8 mouse cellular contexts compared by ENCODE assay signal in genomic region chr12:3892240-3893059, GRCm38 (mm10).
DNase-seq lines count a peak whose midpoint lies in the region; ATAC-seq and TF ChIP-seq lines count a peak whose summit lies in the region.

No protein-coding gene starts in this region.

- peak; percentile 44 for DNase-seq in lung, embryonic 14.5 days
- DNase-seq in lung, postnatal 4 days, result no peak
- DNase-seq in kidney, postnatal 0 days (ENCODE audit: low spot score), result peak; percentile 35
- no peak for DNase-seq in left cerebral cortex, postnatal 14 days (ENCODE audit: low spot score in 2 of 2)
- no peak for DNase-seq in right cerebral cortex, adult 2 months (ENCODE audit: low spot score in 2 of 2)
- DNase-seq in layer of hippocampus, postnatal 25 days (ENCODE audit: extremely low spot score in 1 of 2, low spot score in 1 of 2), result no peak

- WGBS in lung, embryonic 14.5 days, result 2% methylated on average over 15 of the region's 15 CpGs
- WGBS in embryonic facial prominence, embryonic 13.5 days, result 4% methylated on average over 15 of the region's 15 CpGs
- WGBS in kidney, postnatal 0 days, result 13% methylated on average over 15 of the region's 15 CpGs
- WGBS in midbrain, embryonic 16.5 days, result 7% methylated on average over 15 of the region's 15 CpGs

- H3K9ac ChIP-seq in lung, embryonic 14.5 days, result peak overlapping the region; percentile 67
- peak overlapping the region; percentile 85 for H3K9ac ChIP-seq in embryonic facial prominence, embryonic 13.5 days
- peak overlapping the region; percentile 67; the same call in 1 of the 2 replicates for H3K9ac ChIP-seq in kidney, postnatal 0 days (ENCODE audit: low read depth, low read length)
- peak overlapping the region; percentile 54 for H3K9ac ChIP-seq in midbrain, embryonic 16.5 days (ENCODE audit: low read depth, low read length)

- intact Hi-C loops in left cerebral cortex, postnatal 14 days (cut with DNase I), result no loop called here

- no peaks in the 10 kb centered on the region for H3K27me3 ChIP-seq in lung, embryonic 14.5 days (ENCODE audit: insufficient read depth, low read length)
- no peaks in the 10 kb centered on the region for H3K27me3 ChIP-seq in embryonic facial prominence, embryonic 13.5 days
- no peaks in the 10 kb centered on the region for H3K27me3 ChIP-seq in kidney, postnatal 0 days (ENCODE audit: insufficient read depth, low read length)
- no peaks in the 10 kb centered on the region for H3K27me3 ChIP-seq in midbrain, embryonic 16.5 days (ENCODE audit: control insufficient read depth, insufficient read depth, low read depth, low read length)

- peak overlapping the region; percentile 49 for H3K4me3 ChIP-seq in lung, embryonic 14.5 days (ENCODE audit: low read depth, low read length)
- peak overlapping the region; percentile 57 for H3K4me3 ChIP-seq in embryonic facial prominence, embryonic 13.5 days
- H3K4me3 ChIP-seq in kidney, postnatal 0 days (replicated peaks; ENCODE audit: low read depth, low read length), result peak overlapping the region; percentile 52
- H3K4me3 ChIP-seq in midbrain, embryonic 16.5 days (ENCODE audit: low read depth, low read length), result peak overlapping the region; percentile 40

- H3K4me2 ChIP-seq in lung, embryonic 14.5 days, result peak overlapping the region; percentile 86
- peak overlapping the region; percentile 83 for H3K4me2 ChIP-seq in embryonic facial prominence, embryonic 13.5 days
- H3K4me2 ChIP-seq in kidney, postnatal 0 days (ENCODE audit: low read length), result peak overlapping the region; percentile 87
- peak overlapping the region; percentile 69 for H3K4me2 ChIP-seq in midbrain, embryonic 16.5 days (ENCODE audit: low read length)

- TF ChIP-seq CTCF in lung, embryonic 14.5 days (IDR thresholded peaks at IDR 0.05; ENCODE audit: low read depth), result no peak
- TF ChIP-seq CTCF in kidney, postnatal 0 days (IDR thresholded peaks at IDR 0.05; ENCODE audit: low read depth), result no peak

- H3K9me3 ChIP-seq in lung, embryonic 14.5 days (ENCODE audit: low read depth, low read length), result no peaks in the 10 kb centered on the region
- H3K9me3 ChIP-seq in embryonic facial prominence, embryonic 13.5 days, result no peaks in the 10 kb centered on the region
- no peaks in the 10 kb centered on the region for H3K9me3 ChIP-seq in kidney, postnatal 0 days (replicated peaks; ENCODE audit: low read length)
- no peaks in the 10 kb centered on the region for H3K9me3 ChIP-seq in midbrain, embryonic 16.5 days (replicated peaks; ENCODE audit: control insufficient read depth, low read length, poor library complexity, severe bottlenecking)

- peak; percentile 30 for ATAC-seq in lung, embryonic 14.5 days (ENCODE audit: insufficient read depth)
- ATAC-seq in embryonic facial prominence, embryonic 13.5 days (ENCODE audit: insufficient number of reproducible peaks, insufficient read depth, low FRiP score, low TSS enrichment, low read depth), result peak; percentile 13; the same call in 1 of the 2 replicates
- 0 out of 2 replicates have a peak, but pooled peaks have one; percentile 11 for ATAC-seq in kidney, postnatal 0 days (replicated peaks; ENCODE audit: low FRiP score, low read depth)
- ATAC-seq in midbrain, embryonic 16.5 days, result peak; percentile 19; the same call in 1 of the 2 replicates

- H3K36me3 ChIP-seq in lung, embryonic 14.5 days (ENCODE audit: insufficient read depth), result peaks cover 47% of the 10 kb centered on the region
- peaks cover 59% of the 10 kb centered on the region for H3K36me3 ChIP-seq in embryonic facial prominence, embryonic 13.5 days
- H3K36me3 ChIP-seq in kidney, postnatal 0 days (ENCODE audit: insufficient read depth, low read length), result peaks cover 31% of the 10 kb centered on the region
- H3K36me3 ChIP-seq in midbrain, embryonic 16.5 days (ENCODE audit: control insufficient read depth, insufficient read depth, low read length), result peaks cover 22% of the 10 kb centered on the region

- peak overlapping the region; percentile 96 for H3K27ac ChIP-seq in lung, embryonic 14.5 days (ENCODE audit: low read depth)
- H3K27ac ChIP-seq in embryonic facial prominence, embryonic 13.5 days, result peak overlapping the region; percentile 96
- H3K27ac ChIP-seq in kidney, postnatal 0 days, result peak overlapping the region; percentile 84
- H3K27ac ChIP-seq in midbrain, embryonic 16.5 days (ENCODE audit: low read length), result peak overlapping the region; percentile 56

- peaks cover 29% of the 10 kb centered on the region for H3K4me1 ChIP-seq in lung, embryonic 14.5 days (ENCODE audit: insufficient read depth)
- peaks cover 59% of the 10 kb centered on the region for H3K4me1 ChIP-seq in embryonic facial prominence, embryonic 13.5 days
- peaks cover 41% of the 10 kb centered on the region for H3K4me1 ChIP-seq in kidney, postnatal 0 days (replicated peaks; ENCODE audit: insufficient read depth, low read length)
- peaks cover 56% of the 10 kb centered on the region for H3K4me1 ChIP-seq in midbrain, embryonic 16.5 days (ENCODE audit: control insufficient read depth, insufficient read depth, low read length)

Comparison
In these comparisons a context has a peak if more than half of its experiments do, and no peak if none do; other contexts are left out.
1. DNase-seq: peak in lung, embryonic 14.5 days (single experiment) and kidney, postnatal 0 days (single experiment); none in lung, postnatal 4 days (0 of 2), left cerebral cortex, postnatal 14 days (0 of 2), right cerebral cortex, adult 2 months (0 of 2) and layer of hippocampus, postnatal 25 days (0 of 2).
2. Peak in every context shown above with its lines, with median percentiles within 50 percentile points of each other: ATAC-seq, H3K27ac ChIP-seq, H3K4me2 ChIP-seq, H3K4me3 ChIP-seq and H3K9ac ChIP-seq.